Mouse (Mus musculus) frontal cortex, postnatal 14 days (tissue): Measurements from ENCODE around the gene Mad1l1.
"Not testable (repeated sequence)": the region's sequence is repeated elsewhere in the genome, so short reads cannot be mapped to it uniquely, and the experiment has no call there.

Experiments
- DNase-seq, 2 experiments: peaks; one replicate each; pipeline ENCODE4 v3.0.0; 2022; ENCODE audit warnings: low spot score in 2 of 2

The Mad1l1 gene

DNA sequence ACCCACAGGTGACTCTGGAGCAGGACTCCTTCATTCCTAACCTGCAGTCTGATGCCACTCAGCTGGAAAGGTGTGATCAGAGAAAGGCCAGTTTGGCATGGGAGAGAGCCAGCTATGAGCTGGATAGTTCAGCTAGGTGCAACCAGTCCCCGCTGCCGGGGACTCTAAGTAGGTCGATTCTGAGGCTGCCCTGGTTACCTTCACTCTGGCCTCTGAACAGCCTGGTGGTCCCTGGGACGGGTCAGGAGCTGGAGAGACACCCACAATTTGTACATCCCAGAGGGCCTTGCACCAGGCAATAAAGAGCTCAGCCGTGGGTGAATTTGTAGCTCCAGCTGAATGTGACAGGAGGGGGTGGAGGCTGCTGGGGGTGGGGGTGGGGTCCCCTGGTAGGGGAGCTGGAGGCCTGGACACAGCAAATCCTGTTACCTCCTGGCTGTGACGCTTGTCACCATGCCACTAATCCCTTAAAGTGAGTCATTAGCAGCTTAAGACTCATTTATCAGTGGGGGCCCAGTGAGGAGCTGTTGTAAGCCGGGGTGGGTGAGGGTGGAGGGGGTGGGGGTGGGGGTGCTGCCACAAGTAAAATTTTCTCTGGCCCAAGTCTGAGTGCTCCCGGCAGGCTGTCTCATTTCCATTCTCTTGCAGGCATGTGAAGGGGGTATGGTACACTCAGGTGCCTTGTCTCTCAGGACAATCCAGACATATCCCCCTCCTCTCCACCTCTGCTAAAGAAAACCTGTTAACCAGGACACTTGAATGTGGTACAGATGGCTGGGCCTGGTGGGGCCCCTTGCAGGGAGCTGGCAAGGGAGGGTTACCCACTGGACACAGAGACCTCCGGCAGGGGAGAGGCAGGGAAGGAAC, 313.5 kb downstream of the Mad1l1 start:
- DNase-seq = no peak

GRCm38 (mm10) chr5:140006861-140007260, 314.5 kb downstream of the Mad1l1 start:
- DNase-seq = no peak

DNA sequence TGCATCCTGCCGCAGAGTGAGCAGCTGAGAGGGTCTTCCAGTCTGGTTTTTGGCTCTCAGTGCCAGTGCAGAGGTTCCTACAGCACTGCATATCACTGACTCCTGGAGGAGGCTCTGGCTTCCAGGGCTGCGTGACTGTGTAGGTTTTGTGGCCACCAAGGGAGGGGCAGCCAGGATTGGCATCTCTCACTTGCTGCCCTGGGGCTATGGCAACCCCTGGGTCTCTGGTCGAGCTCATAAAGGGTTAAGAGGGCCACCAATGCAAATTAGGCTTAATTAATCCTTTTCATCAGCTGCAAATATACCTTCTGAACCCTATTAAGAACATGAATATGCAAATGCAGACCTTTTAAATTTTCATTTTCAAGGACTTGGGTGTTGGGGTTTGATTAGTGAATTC, 318.8 kb downstream of the Mad1l1 start:
- no peak for DNase-seq

- DNase-seq = no peak
Observed at GRCm38 (mm10) chr5:139998916-139999315, 322.4 kb downstream of the Mad1l1 start.

DNA sequence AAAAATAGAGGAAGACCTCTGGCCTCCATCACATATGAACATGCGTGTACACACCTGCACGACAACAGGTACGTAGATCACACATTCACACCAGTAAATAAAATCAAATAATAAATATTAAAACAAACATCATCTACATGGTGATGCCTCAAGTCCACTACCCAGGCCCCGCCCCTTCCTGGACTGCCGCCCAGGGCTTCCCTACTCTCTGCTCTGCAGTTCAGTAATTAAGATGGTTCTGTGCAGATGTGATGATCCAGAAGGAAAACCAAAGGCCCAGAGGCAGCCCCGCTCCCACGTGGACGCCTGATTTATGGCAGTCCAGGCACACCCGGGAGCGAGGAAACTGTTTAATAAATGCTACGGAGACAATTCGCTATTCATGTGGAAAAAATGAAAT, 323.0 kb downstream of the Mad1l1 start:
- not testable (repeated sequence) for DNase-seq

DNA sequence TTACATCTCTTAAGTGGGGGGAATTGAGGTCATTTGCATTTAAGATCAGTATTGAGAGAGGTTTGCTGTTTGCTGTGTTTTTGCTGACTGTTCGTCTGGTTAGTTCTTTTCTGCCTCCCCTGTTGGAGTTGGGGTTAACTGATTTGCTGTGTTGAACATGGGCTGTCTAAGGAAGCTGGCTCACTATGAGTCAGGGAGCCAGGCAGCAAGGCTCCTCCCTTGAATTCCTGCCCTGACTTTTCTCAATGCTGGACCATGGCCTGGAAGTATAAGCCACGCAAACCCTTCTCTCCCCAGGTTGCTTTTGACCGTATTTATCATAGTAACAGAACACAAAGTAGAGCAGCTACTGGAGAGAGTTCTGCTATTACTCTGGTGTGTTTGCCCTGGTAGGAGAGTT, 329.8 kb downstream of the Mad1l1 start:
- no peak for DNase-seq

GRCm38 (mm10) chr5:139985073-139985746, 336.1 kb downstream of the Mad1l1 start:
- DNase-seq = no peak

DNA sequence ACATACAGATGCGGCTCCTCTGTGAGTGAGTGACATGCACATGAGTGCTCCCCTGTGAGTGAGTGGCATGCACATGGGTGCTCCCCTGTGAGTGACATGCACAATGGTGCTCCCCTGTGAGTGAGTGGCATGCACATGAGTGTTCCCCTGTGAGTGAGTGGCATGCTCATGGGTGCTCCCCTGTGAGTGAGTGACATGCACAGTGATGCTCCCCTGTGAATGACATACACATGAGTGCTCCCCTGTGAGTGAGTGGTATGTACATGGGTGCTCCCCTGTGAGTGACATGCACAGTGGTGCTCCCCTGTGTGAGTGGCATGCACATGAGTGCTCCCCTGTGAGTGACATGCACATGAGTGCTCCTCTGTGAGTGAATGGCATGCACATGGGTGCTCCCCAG, 339.4 kb downstream of the Mad1l1 start:
- DNase-seq = no peak

DNA sequence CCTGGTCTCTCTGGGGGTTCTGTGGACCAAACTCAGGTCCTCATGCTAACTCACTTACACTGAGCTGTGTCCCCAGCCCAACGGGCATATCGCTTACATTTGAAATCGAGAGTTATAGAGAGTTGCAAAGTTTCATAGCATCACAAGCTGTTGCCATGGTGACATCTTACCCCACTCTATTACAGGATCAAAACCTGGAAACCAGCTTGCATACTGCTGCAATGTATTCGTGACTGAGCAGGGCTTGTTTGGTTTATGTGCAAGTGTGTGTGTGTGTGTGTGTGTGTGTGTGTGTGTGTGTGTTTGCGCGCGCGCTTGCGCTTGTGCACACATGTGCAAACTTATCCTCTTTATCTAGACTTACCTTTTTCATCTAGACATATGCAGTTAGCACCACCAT, 342.0 kb downstream of the Mad1l1 start:
- no peak for DNase-seq

GRCm38 (mm10) chr5:139978525-139979276, 342.7 kb downstream of the Mad1l1 start:
- no peak for DNase-seq

- DNase-seq = no peak
Observed at GRCm38 (mm10) chr5:139977476-139977875, 343.9 kb downstream of the Mad1l1 start.

- DNase-seq = no peak
Observed at GRCm38 (mm10) chr5:139976584-139976983, 344.8 kb downstream of the Mad1l1 start.

DNA sequence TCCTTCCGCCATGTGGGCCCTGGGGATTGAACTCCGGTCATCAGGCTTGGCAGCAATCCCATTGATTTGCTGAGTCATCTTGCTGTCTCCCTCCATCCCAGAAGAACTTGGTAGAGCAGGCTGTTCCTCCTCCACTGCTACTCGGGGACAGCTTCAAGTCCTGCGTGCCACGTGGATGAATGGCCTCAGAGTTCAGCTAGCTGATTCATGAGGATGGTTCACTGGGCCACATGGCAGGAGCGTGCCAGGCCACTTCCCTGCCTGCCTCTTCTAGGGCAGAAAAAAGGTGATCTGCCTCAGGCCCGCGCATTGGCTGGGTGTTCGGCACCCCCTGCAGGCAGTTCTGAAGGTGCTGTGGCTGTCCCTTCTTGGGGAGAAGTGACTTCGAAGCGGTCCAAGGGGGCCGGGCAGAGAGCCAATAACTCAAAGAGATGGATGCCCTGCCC, 351.1 kb downstream of the Mad1l1 start:
- no peak for DNase-seq

GRCm38 (mm10) chr5:139969151-139969948, 352.0 kb downstream of the Mad1l1 start:
- no peak for DNase-seq

- no peak for DNase-seq
Observed at GRCm38 (mm10) chr5:139965596-139965995, 355.8 kb downstream of the Mad1l1 start.

DNA sequence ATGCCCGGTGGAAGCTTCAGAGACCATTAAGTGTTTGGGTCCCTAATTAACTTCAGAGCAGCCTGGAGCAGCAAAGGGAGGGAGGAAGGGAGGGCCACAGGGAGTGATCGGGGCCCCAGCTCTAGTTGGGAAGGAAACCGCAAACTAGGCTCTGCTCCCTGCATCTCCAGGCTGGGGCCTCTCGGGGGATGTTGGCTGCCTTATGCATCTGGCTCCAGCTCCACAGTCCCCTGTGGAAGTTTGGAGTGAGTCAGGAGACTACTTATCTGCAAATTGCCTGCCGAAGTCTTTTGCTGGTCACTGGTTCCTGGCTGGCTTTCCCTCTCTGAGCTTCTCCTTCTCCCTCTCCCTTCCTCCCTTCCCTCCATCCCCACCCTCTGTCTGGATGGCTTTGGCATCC, 357.0 kb downstream of the Mad1l1 start:
- DNase-seq = no peak

DNA sequence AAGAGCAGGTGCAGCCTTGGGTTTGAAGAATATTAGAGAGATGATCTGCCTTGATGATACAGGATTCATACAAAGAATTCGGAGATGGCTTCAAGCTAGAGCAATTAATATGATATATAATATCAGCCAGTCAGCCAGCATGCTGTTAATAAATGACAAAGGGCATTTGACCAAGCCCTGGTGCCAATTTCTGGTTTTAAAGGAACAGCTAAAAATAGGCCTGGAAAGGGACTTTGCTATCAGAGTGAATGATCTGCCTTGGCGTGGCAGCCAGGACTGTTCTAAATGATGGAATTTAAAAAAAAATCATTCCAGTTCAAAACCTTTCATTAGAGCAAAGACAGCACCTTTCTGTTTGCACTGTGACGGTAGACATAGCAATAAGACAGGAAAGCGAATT, 361.6 kb downstream of the Mad1l1 start:
- no peak for DNase-seq
